Mouse (Mus musculus): ENCODE measurements around the gene Arhgef10l.

Gene Arhgef10l

DNA sequence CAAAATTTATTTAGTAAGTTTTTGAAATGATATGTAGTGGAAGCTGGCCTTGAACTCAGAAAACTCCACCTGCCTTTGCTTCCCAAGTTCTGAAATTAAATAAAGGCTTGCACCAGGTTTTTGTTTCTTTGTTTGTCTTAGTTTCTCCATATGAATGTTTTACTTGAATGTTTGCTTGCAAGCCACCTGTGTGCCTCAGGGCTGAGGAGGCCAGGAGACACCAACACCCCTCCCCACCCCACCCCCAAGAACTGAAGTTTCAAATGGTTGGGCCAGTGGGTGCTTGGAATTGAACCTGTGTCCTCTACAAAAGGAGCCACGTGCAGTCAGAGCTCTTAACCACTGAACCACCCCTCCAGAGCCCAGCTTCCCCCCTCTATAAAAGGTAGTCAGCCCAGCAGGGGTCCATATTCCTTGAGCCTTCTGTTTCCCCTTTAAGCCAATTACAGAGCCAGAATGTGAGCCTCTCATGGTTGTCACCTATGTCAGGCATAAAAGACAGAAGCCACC, 28.8 kb upstream of the Arhgef10l start:
- DNase-seq (ENCODE audit: low read depth, low spot score) = no peak

DNA sequence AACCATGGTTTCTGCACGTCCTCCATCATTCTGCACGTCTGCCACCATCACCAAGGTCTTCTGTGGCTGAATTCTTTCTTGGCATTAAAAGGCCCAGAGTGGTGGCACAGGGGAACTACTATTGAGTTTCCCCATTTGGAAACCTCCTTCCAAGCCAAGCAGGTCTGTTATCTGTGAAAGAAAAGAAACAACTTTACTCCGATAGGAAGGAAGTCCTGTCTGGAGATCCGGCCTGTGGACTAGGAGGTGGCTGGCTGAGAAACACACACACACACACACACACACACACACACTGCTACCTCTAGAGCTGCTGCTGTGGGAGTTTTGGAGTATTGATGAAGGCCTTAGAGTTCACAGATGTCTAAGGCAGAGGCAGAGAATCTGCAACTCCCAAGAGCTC, 27.7 kb upstream of the Arhgef10l start:
- DNase-seq (ENCODE audit: low read depth, low spot score) = no peak

DNA sequence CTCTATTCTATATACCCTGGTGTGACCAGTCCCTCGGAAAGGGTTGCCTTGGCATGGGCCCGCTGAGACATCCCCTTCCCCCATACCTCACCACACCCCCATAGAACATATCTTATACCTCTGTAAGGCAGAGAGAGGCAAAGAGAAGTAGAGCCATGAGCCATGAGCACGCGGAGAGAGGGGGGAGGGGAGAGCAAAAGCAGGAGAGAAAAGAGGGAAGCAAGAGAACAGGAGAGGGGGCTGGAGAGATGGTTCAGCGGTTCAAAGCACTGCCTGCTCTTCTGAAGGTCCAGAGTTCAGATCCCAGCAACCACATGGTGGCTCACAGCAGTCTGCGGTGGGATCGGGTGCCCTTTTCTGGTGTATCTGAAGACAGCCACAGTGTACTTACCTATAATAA, 25.7 kb upstream of the Arhgef10l start:
- DNase-seq (ENCODE audit: low read depth, low spot score) = no peak

DNA sequence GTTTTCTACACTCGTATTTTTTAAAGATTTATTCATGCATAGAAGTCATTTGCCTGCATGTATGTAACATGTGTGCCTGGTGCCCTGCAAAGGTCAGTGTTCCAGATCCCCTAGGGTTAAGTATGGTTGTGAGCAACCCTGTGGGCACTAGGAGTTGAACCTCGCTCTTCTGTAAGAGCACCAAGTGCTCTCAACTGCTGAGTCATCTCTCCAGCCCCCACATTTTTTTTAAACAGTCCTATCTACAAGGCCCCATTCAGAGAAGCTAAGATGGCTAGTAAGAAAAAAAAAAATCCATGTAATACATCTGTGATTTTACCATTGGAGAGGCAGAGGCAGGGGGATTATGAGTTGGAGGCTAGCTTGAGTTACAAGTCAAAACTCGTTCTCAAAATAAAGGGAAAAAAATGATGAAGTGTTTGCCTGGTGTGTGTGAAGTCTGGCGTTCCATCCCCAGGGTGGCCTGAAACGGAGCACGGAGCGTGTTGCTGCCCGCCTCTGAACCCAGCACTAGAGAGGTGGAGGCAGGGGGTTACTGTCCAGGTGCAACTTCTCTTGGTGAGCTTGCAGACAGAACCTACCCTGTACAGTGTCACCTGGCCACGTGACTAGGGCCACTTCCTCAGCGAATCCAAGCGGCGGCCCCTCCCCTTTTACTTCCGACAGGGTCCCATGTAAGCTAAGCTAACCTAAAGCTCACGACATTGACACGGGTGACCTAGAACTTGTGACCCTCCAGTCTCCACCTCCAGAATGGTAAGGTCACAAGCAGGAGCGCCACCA, 24.3 kb upstream of the Arhgef10l start:
- DNase-seq (ENCODE audit: low read depth, low spot score) = no peak

DNA sequence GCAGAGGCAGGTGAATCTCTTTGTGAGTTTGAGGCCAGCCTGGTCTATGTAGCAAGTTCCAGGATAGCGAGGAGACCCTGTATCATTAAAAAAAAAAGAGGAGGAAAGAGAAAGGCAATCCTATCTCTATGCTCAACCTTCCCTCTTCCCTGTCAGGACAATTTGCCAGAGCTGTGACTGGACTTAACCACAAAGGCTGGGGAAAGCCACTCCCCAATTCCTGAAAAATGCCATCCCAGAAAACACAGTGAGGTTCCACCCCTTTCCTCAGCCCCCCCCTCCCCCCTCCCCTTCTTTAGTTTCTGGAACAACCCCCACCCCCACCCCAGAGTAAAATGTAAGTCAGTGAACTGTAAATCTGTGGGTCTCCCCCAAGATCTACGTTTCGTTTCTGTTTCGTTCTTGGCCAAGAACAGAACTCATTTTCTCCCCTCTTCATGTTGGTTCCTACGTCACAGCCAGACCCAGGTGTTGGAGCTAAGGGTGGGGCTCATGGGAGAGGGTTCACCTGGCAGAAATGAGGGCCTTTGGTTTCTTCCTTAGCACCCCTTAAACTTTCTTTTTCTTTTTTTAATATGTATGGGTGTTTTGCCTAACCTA, 23.1 kb upstream of the Arhgef10l start:
- no peak for DNase-seq (ENCODE audit: low read depth, low spot score)

DNA sequence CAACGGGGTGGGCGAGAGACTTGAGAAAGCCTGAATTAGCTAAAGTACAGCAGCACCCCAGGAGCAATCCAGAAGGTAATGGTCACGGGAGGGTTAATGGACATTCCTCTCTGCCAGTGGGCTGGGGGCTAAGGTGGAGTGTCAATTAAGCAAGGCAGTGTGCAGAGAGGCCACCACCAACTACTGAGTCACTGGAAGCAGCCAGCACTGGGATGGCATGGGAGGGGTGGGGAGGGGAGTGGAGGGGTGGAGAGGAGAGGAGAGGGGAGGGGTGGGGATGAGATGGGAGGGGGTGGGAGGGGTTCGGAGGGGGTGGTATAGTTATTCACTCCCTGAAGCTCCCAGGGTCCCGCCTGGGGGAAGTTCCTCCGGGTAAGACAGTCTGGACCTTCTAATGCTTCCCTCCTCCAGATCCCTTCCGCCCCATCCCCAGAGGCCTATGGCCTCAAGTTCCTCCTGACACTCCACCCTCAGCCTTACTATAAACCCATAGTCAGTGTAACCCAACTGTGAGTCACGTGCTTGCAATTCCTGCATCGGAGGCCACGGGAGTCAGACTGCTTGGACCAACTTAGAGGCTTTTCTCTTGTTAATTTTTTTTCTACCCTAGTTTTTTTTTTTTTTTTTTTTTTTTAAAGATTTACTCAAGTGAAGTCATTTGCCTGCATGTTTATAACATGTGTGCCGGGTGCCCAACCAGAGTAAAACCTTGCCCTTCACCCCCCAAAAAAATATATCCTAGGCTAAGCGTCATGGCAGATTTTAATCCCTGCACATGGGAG, 22.4 kb upstream of the Arhgef10l start:
- DNase-seq (ENCODE audit: low read depth, low spot score) = no peak

DNA sequence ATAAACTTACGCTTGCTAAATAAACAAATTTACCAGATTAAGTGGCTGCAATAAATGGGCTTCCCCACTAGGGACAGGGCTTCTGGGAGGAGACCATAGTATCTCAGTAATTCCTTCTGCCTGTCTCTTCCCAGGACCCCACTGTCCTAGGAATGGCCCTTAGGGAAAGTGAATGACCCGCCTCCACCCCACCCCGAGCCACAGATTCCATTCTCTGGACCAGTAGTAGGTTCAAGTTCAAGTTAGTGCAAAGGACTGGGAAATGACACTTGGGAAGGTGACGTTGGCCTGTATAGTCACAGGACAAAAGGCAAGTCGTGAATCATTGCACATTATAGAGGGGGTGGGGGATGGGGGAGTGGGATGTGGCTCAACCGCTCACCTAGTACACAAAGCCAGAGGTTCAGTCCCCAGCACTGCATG, 19.1 kb upstream of the Arhgef10l start:
- DNase-seq (ENCODE audit: low read depth, low spot score) = no peak

DNA sequence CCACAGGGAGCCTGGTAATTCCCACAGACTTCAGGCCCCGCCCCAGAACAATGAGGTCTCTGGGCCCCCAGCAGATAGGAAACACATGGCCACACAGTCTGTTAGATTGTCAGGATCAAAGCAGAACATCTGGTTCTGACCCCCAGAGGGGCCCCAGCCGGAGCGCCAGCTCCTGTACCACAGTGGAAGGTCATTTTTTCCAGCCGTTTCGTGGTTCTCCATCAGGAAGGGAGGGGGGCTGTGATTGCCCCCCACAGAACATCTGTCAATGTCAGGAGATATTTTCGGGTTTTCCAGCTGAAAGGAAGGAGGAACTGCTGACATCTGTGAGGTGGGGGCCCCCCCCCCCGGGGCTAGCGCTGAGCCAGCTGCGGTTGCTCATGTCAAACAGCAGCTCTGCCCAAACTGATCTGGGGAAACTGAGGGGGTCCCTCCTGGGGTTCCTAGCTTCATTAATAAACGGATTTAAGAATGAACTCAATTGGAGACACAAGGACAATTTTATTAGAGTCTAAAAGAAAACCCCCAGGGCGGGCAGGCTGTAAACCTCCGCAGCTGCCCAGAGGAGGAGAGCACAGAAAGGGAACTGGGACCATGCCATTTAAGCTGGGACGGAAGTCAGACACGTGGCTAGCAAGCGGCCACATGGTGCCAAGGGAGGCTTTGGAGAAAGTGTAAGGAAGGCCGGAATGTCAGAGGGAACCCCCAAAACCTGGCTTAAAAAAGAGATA, 18.5 kb upstream of the Arhgef10l start:
- no peak for DNase-seq (ENCODE audit: low read depth, low spot score)

DNA sequence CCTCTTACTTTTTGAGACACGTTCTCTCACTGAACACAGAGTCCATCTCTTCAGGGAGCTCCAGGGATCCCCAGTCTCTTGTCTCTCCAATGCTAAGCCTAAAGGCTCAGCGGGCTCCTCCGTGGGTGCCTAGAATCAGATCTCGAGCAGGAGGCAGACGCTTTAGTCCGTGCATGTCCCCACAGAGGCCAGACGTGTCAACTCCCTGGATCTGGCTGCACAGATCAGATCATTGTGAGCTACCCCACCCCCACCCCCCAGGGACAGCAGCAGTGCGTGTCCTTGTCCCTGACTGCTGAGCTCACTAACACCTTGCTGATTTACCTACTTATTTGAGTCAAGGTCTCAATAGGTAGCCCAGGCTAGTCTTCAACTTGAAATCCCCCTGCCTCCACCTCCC, 17.8 kb upstream of the Arhgef10l start:
- DNase-seq (ENCODE audit: low read depth, low spot score) = no peak

DNA sequence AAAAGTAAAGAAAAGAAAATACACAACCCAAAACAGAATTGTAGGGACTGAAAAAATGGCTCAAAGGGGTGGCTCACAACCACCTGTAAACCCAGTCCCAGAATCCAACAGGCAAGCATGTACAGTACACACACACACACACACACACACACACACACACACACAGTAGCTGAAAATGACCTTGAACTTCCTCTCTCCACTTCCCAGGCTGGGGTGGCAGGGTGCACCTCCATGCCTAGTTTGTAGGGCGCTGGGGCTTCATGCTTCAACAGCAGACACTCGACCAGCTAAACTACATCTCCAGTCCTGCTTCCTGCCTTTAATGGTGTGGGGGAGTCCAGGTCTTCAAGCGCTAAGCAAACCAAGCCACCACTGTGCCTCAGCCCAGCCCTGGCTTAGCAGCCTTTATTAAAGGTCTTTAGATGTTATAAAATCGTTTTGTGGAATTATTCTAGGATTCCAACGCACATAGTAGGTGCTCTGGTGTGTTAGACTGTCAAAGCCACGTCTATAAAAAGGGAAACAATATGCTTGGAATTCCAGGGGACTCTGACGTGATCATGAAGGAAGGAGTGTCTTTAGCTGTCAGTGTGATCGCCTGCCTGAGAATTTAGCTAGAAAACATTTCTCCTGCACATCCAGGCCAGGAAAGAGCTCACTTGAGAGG, 15.1 kb upstream of the Arhgef10l start:
- DNase-seq (ENCODE audit: low read depth, low spot score) = no peak

DNA sequence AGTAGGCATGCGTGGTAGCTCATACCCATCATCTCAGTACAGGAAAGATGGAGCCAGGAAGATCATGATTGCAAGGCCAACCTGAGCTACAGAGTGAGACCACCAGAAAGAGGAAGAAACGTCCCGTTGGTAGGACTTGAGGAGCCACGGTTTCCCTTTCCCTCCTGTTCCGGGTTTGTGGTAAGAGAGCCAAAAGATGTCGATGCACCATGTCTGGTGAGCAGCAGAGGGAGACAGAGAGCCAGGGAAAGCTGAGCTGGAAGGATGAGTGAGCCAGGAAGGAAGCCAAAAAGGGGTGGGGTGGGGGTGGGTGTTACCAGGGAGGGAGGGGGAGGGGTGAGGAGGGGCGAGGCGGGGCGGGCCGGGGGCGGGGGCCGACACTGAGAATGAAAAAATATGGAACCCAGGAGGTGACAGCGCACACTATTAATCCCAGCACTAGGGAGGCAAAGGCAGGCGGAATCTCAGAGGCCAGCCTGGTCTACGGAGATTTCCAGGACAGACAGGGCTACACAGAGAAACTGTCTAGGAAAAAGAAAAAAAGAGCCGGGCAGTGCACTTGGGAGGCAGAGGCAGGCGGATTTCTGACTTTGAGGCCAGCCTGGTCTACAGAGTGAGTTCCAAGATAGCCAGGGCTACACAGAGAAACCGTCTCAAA, 14.0 kb upstream of the Arhgef10l start:
- DNase-seq (ENCODE audit: low read depth, low spot score) = peak; percentile 59

DNA sequence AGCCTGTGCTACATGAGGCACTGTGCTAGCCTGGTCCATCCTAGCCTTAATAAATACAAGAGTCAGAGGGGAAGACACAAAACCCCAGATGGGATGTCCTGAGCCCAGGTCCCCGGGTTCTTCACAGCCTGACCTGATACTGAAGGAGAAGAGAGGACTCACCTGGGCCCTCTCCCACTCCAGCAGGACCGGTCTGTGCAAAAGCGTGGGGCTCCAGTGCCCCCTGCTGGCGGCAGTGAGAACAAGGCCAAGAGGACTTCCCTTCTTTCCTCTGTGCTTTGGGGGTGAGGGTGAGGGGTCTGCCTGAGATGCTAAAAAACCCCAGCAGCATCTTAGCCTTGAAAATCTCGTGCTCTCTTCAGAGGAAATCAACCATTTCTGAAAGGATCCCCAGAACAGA, 13.2 kb upstream of the Arhgef10l start:
- DNase-seq (ENCODE audit: low read depth, low spot score) = no peak

DNA sequence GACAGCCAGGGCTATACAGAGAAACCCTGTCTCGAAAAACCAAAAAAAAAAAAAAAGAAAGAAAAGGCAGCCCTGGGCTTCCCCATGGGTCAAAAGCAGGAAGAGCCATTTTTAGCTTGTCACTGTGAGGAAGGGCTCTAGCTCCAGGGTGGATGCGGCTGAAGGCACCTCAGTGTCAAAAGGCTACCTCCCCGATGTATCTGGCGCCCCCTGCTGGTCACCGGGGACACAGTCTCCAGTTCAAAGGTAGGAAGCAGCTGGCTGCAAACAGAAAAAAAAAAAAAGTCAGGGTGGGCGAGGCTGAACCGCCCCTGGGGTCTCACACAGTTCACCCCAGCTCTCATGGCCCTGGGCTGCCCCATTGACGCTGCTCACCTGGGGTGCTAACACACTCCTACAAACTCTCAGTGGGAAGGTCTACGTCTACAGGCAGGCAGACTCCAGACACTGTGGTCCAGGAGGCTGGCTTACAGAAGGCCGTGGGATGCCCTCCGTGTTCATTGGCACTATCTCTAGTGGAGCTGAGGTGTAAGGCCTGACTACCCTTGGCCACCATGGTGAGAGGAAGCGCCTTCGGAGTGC, 8.6 kb upstream of the Arhgef10l start:
- DNase-seq (ENCODE audit: low read depth, low spot score) = no peak

DNA sequence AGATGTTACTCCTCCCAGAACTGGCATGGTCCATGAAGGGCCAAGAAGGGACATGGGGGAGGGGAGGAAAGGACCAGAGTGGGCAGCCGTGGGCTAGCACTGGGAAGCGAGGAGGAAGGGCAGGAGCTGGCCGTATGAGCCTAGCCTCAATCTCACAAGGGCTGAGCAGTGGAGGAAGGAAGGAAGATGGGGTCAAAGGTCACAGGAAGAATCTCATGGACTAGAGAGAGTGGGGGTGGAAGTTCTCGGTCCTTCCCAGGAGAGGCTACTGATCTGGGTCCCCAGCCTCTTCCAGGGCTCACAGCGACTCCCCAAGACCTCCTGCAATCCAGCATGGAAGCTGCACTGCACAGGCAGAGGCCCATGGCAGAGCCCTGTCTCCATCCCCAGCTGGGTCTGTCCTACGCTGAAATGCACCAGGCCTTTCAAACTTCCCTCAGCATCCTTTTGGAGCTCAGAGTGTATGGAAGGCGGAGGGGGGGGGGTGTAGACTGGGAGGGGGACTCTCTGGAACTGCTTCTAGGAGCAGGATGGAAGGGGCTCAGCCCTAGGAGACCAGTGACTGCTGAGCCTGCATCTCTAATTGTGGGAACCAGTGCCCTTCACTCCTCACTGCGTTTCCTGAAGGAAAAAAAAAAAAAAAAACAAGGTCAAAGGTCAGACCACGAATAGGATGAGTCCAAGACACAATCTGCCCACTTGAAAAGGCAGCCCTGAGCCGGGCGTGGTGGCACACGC, 7.9 kb upstream of the Arhgef10l start:
- DNase-seq (ENCODE audit: low read depth, low spot score) = no peak

DNA sequence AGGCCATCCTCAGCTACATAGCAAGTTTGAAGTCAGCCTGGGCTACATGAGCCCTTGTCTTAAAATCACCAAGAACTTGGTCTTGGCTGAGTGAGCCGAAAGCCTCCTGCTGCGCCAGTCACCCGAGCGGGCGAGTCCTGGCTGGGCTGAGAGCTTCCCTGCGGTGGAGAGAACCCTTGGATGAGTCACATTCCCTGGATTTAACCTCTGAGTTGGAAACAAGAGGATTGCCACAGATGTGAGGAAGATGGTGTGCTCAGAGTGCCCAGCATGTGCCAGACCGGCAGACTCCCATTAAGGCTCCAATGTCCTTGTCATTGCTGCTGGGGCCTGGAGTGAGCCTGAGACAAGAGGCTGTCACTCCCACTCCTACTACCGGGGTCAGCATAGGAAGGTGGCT, 2.0 kb upstream of the Arhgef10l start:
- DNase-seq (ENCODE audit: low read depth, low spot score) = no peak

DNA sequence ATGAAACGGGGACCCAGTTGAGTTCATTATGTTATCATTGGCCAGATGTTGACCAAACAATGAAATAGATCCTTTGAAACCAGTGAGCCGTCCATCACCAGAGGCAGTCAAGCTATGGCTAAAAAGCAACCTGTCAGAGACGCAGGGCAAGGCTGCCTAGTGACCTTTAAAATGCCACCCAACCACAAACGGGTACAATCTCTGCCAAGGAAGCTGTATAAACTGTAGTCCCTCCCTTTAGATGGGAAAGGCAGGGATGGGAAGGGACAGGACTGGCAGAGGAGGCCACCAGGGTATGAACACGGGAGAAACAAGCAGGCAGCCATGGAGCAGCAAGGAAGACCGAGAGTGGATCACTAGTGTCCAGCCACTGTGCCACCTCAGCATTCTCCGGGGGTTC, 759 bp downstream of the Arhgef10l start:
- no peak for DNase-seq (ENCODE audit: low read depth, low spot score)

DNA sequence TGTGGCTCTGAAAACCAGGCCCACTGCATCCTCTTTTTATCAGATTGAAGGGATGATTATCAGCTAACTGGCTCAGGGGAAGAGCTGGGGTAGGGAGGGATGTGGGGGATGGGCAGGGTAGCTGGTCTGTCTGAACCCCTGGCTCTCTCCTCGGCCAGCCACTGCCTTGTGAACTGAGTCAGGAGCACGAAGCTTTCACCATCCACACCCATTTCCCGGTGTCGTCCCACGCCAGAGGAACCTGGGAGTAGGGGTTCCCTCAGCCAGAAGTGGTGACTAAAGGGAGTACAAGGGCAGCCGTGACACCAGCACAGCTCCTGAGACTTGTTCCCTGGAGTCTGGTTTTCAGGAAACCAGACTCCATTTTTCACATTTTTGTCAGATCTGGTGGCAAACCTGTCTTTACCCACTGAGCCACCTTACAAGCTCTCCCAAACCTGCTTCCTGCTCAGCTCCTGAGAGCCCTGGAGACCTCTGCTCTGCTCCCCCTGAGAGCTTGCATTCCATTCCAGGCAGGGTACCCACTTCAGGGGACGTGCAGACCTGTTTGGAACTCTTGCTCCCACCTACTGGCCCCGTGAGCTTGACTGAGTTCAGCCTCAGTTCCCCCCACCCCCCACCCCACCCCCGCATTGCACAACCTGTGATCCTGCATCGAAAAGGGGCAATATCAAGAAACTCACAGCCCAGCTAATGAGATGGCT, 2.8 kb downstream of the Arhgef10l start:
- DNase-seq (ENCODE audit: low read depth, low spot score) = no peak

DNA sequence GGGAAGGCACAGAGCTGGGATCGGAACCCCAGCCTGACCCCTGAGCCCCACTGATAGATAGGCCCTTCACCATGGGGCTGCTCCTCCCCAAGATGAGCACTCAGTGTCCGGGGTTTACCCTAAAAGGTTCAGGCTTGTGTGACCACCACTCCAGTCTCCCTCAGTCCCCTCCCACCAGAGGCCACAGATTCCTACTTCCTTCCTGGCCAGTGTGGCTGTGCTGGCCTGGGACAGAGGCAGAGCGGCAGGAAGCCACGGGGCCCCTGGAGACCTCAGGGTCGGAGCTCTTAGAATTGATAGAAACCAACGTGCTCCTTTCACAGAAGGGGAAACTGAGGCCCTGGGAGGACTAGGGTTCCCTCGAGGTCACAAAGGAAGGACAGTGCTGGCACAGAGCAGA, 3.4 kb downstream of the Arhgef10l start:
- DNase-seq (ENCODE audit: low read depth, low spot score) = no peak

DNA sequence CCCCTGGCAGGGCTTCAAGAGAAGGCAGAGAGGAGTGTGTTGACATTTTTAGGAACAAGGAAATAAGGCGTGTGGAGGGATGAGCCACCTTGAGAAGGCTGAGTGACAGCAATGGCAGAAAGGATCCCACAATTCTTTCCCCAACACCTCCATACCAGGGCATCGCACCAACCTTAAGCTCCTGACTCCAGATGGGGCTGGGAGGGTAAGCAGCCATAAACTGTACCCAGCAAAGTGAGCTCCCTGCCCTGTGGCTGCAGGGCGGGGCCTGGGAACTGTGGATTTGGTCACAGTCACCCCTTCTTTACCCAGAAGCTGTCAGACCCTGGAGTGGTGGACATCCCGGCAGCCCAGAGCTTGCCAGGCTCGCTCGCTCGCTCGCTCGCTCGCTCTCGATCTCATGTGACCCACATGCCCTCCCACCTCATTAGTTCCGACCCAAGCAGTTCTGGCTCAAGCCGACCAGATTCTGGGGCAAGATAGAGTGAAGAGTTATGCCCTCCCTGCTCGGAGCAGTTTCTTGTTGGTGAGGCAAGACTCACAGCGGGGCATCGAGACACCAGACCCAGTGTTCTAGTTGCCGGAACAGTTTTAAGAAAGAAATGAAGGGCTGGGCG, 4.3 kb downstream of the Arhgef10l start:
- DNase-seq (ENCODE audit: low read depth, low spot score) = no peak

Measured in telencephalon, adult 2 months (tissue).